ENCODE assay signal across 11 mouse cellular contexts in the genomic region with DNA sequence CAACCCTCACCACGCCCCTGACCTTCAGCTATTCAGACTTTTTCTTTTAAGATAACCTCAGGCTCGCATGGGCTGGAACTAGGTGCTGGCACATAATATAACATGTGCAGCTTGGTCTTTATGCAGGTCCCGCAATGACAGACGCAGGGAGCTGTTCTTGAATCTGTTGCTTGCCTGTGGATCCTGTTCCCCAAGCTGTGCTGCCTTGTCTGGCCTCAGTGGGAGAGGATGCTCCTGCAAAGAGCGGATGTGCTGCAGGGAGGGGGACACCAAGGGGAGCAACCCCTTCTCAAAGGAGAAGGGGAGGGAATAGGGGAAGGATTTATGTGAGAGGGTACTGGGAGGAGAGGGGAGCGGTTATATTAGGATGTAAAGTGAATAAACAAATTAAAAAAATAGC.
DNase-seq lines count a peak whose midpoint lies in the region; ATAC-seq lines count a peak whose summit lies in the region.
"Had no signal": no experiment of that assay in that cellular context is flagged by ENCODE, and none has a peak within 500 bp of the region (broad histone marks: within the 10 kb centered on the region; RNA-seq: fewer than 3 reads in every experiment).

No protein-coding gene starts in this region.

- H3K4me3 ChIP-seq in midbrain, embryonic 16.5 days (ENCODE audit: low read depth, low read length), result no peak overlapping the region
- H3K4me3 ChIP-seq: embryonic facial prominence, embryonic 13.5 days; heart, embryonic 13.5 days; intestine, embryonic 15.5 days; layer of hippocampus, adult 2 months had no signal

- no peak overlapping the region for H3K9ac ChIP-seq in midbrain, embryonic 16.5 days (ENCODE audit: low read depth, low read length)
- H3K9ac ChIP-seq: embryonic facial prominence, embryonic 13.5 days; intestine, embryonic 15.5 days had no signal

- ATAC-seq in midbrain, embryonic 16.5 days, result peak; percentile 61; the same call in 1 of the 2 replicates

- H3K27ac ChIP-seq in midbrain, embryonic 16.5 days (ENCODE audit: low read length), result no peak overlapping the region
- H3K27ac ChIP-seq: embryonic facial prominence, embryonic 13.5 days; intestine, embryonic 15.5 days; layer of hippocampus, adult 2 months had no signal

- no peak overlapping the region for H3K4me2 ChIP-seq in midbrain, embryonic 16.5 days (ENCODE audit: low read length)

- H3K36me3 ChIP-seq in midbrain, embryonic 16.5 days (ENCODE audit: control insufficient read depth, insufficient read depth, low read length), result no peaks in the 10 kb centered on the region
- H3K36me3 ChIP-seq: embryonic facial prominence, embryonic 13.5 days; heart, embryonic 13.5 days; intestine, embryonic 15.5 days had no signal

- WGBS in midbrain, embryonic 16.5 days, result 43% methylated on average over 6 of the region's 6 CpGs

- H3K27me3 ChIP-seq in midbrain, embryonic 16.5 days (ENCODE audit: control insufficient read depth, insufficient read depth, low read depth, low read length), result 0 out of 2 replicates have a peak, but pooled peaks cover 2% of the 10 kb centered on the region
- H3K27me3 ChIP-seq: embryonic facial prominence, embryonic 13.5 days; heart, embryonic 13.5 days; intestine, embryonic 15.5 days had no signal

- H3K9me3 ChIP-seq in midbrain, embryonic 16.5 days (replicated peaks; ENCODE audit: control insufficient read depth, low read length, poor library complexity, severe bottlenecking), result no peaks in the 10 kb centered on the region
- H3K9me3 ChIP-seq: embryonic facial prominence, embryonic 13.5 days; heart, embryonic 13.5 days; intestine, embryonic 15.5 days had no signal

- H3K4me1 ChIP-seq in midbrain, embryonic 16.5 days (ENCODE audit: control insufficient read depth, insufficient read depth, low read length), result peaks cover 12% of the 10 kb centered on the region

- peak; percentile 21 to 36 for DNase-seq in layer of hippocampus, postnatal 14 days (ENCODE audit: low spot score in 2 of 2)
- DNase-seq in layer of hippocampus, postnatal 25 days (ENCODE audit: extremely low spot score in 1 of 2, low spot score in 1 of 2), result no peak
- DNase-seq in cerebellum, adult 18-20 months, result peak; percentile 48 to 59
- peak; percentile 36 to 42 for DNase-seq in cerebellum, postnatal 10 days
- DNase-seq in frontal cortex, adult 2 months (ENCODE audit: extremely low spot score in 1 of 2, low spot score in 1 of 2), result no peak
- no peak for DNase-seq in kidney, postnatal 4 days

Comparison
In these comparisons a context has a peak if more than half of its experiments do, and no peak if none do; other contexts are left out.
1. DNase-seq: peak in layer of hippocampus, postnatal 14 days (2 of 2), cerebellum, adult 18-20 months (2 of 2) and cerebellum, postnatal 10 days (2 of 2); none in layer of hippocampus, postnatal 25 days (0 of 2), frontal cortex, adult 2 months (0 of 2) and kidney, postnatal 4 days (0 of 2).